Mouse (Mus musculus) left cerebral cortex, postnatal 4 days (tissue): ENCODE measurements around the gene Btbd8. TPM values are rescaled to one million over a fixed set of nuclear protein-coding genes. Genes with fewer than 3 reads are reported as not detected.
A peak's percentile ranks its signal among the peaks of the same experiment; 100 is the strongest.

Experiments used
- DNase-seq: peaks from one replicate; pipeline ENCODE4 v3.0.0-alpha.2; 2022
- intact Hi-C: fragments of 180-260 bp; cut with DNase I; formaldehyde crosslinking; loops from one replicate; pipeline ENCODE4 v1.15.1; 2025
- total RNA-seq, 2 experiments: library from RNA; stranded (reverse); gene quantifications; 2 replicates each; pipeline ENCODE4 v1.2.3; 2021

Btbd8 gene
- total RNA-seq, 2 experiments from 2014 or later = 61.9 to 64.8 TPM

- intact Hi-C loops = no loop called here
- no peak for DNase-seq
These were observed 73.5 kb downstream of the Btbd8 start for GRCm38 (mm10) chr5:107511326-107511725.

GRCm38 (mm10) chr5:107513583-107513982, 75.8 kb downstream of the Btbd8 start:
- intact Hi-C loops = no loop called here
- DNase-seq = peak; percentile 50

- no peak for DNase-seq
- intact Hi-C loops = no loop called here
These were observed 77.7 kb downstream of the Btbd8 start for GRCm38 (mm10) chr5:107515453-107515852.

- intact Hi-C loops = no loop called here
- no peak for DNase-seq
These were observed 78.3 kb downstream of the Btbd8 start for GRCm38 (mm10) chr5:107516087-107516486.

- intact Hi-C loops = no loop called here
- peak; percentile 32 for DNase-seq
These were observed 80.8 kb downstream of the Btbd8 start for GRCm38 (mm10) chr5:107518602-107519001.

- DNase-seq = no peak
- intact Hi-C loops = no loop called here
These were observed 83.6 kb downstream of the Btbd8 start for GRCm38 (mm10) chr5:107521386-107521785.

GRCm38 (mm10) chr5:107521897-107522296, 84.1 kb downstream of the Btbd8 start:
- intact Hi-C loops = no loop called here
- no peak for DNase-seq

GRCm38 (mm10) chr5:107524281-107524680, 86.5 kb downstream of the Btbd8 start:
- no peak for DNase-seq
- intact Hi-C loops = no loop called here

- no peak for DNase-seq
These were observed 91.1 kb downstream of the Btbd8 start for GRCm38 (mm10) chr5:107528856-107529255.

GRCm38 (mm10) chr5:107533590-107533989, 95.8 kb downstream of the Btbd8 start:
- intact Hi-C loops = no loop called here
- DNase-seq = no peak

More at GRCm38 (mm10) chr5:107528856-107529255, 91.1 kb downstream of the Btbd8 start:
- intact Hi-C loops = no loop called here

GRCm38 (mm10) chr5:107534581-107534980, 96.8 kb downstream of the Btbd8 start, which contains the start of gene 1700028K03Rik:
1700028K03Rik (plus strand) TSS chr5:107534709.
- DNase-seq = no peak
- intact Hi-C loops = no loop called here

GRCm38 (mm10) chr5:107541696-107542095, 103.9 kb downstream of the Btbd8 start:
- no peak for DNase-seq
- intact Hi-C loops = no loop called here

GRCm38 (mm10) chr5:107545927-107546326, 108.1 kb downstream of the Btbd8 start:
- intact Hi-C loops = no loop called here
- no peak for DNase-seq

GRCm38 (mm10) chr5:107547955-107548354, 110.2 kb downstream of the Btbd8 start:
- intact Hi-C loops = no loop called here
- no peak for DNase-seq

GRCm38 (mm10) chr5:107548444-107548843, 110.6 kb downstream of the Btbd8 start:
- DNase-seq = no peak
- intact Hi-C loops = no loop called here

GRCm38 (mm10) chr5:107554336-107554735, 116.5 kb downstream of the Btbd8 start:
- DNase-seq = no peak
- intact Hi-C loops = no loop called here

GRCm38 (mm10) chr5:107556969-107557368, 119.2 kb downstream of the Btbd8 start:
- intact Hi-C loops = no loop called here
- DNase-seq = no peak

Other genes with a start within 250 kb of the Btbd8 start
- 1 to 10 TPM; 6.7 to 8.7 TPM for gene Tgfbr3, start 148.4 kb upstream of the Btbd8 start, total RNA-seq
- 10 to 100 TPM; 11.0 to 12.8 TPM for gene Brdt, start 106.8 kb upstream of the Btbd8 start, total RNA-seq
- 10 to 100 TPM; 15.4 to 15.7 TPM for gene Ephx4, start 35.3 kb upstream of the Btbd8 start, total RNA-seq
- gene Lpcat2b, start 6.4 kb upstream of the Btbd8 start, total RNA-seq = not detected
- under 1 TPM; 0.32 to 0.48 TPM for gene Gm42669, start 69.6 kb downstream of the Btbd8 start, total RNA-seq
- under 1 TPM; 0.30 to 0.32 TPM for gene 1700028K03Rik, start 96.7 kb downstream of the Btbd8 start, total RNA-seq
- 10 to 100 TPM; 19.9 to 21.8 TPM for gene Rpap2, start 159.4 kb downstream of the Btbd8 start, total RNA-seq
- 10 to 100 TPM; 25.8 to 27.7 TPM for gene Glmn, start 159.9 kb downstream of the Btbd8 start, total RNA-seq